ENCODE assay signal across 10 mouse cellular contexts in the genomic region with DNA sequence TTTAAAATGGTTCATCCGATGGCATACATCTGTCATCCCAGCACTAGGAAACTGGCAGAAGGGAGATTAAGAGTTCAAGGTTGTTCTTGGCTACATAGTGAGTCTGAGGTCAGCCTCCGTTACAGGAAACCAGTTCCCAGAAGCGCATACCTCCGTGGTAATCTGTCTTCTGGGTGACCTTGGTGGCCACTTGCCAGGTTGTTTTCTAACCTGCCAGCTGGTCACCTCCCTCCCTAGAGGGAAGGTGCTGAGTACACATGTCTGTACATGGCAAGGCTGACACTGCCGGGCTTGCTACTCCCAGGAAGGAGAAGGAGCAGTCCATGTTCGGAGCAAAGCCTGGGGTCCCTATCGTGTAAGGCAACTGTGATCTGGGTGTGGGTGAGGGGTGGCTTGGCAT. TPM values are rescaled to one million over a fixed set of nuclear protein-coding genes. Genes with fewer than 3 reads are reported as not detected.
DNase-seq lines count a peak whose midpoint lies in the region; ATAC-seq lines count a peak whose summit lies in the region.
"Had no signal": no experiment of that assay in that cellular context is flagged by ENCODE, and none has a peak within 500 bp of the region (broad histone marks: within the 10 kb centered on the region; RNA-seq: fewer than 3 reads in every experiment).

No protein-coding gene starts in this region.

- H3K27ac ChIP-seq in forebrain, embryonic 14.5 days (ENCODE audit: low read depth, low read length): no peak overlapping the region
- H3K27ac ChIP-seq: liver, embryonic 12.5 days had no signal

- no peak overlapping the region for H3K4me3 ChIP-seq in forebrain, embryonic 14.5 days (ENCODE audit: low read depth, low read length)
- H3K4me3 ChIP-seq: liver, embryonic 12.5 days had no signal

- WGBS in forebrain, embryonic 14.5 days: 77% methylated on average over 7 of the region's 7 CpGs

- no peak for ATAC-seq in forebrain, embryonic 14.5 days
- ATAC-seq: liver, embryonic 12.5 days had no signal

- H3K27me3 ChIP-seq in forebrain, embryonic 14.5 days (replicated peaks; ENCODE audit: control insufficient read depth, insufficient read depth, low read length): no peaks in the 10 kb centered on the region

- H3K36me3 ChIP-seq in forebrain, embryonic 14.5 days (ENCODE audit: control insufficient read depth, insufficient read depth, low read length): no peaks in the 10 kb centered on the region
- H3K36me3 ChIP-seq: liver, embryonic 12.5 days had no signal

- 0 out of 2 replicates have a peak, but pooled peaks cover 3% of the 10 kb centered on the region for H3K4me1 ChIP-seq in forebrain, embryonic 14.5 days (ENCODE audit: control insufficient read depth, insufficient read depth, low read length)

- H3K4me2 ChIP-seq in forebrain, embryonic 14.5 days (ENCODE audit: low read length): no peak overlapping the region
- H3K4me2 ChIP-seq: liver, embryonic 12.5 days had no signal

- H3K9ac ChIP-seq in forebrain, embryonic 14.5 days (ENCODE audit: low read length): no peak overlapping the region
- H3K9ac ChIP-seq: liver, embryonic 12.5 days had no signal

- DNase-seq in cerebellum, adult 18-20 months: peak; percentile 25 to 26
- DNase-seq in cerebellum, adult 8-10 months: no peak
- peak; percentile 49 for DNase-seq in 3T3-L1 (ENCODE audit: low read depth, low spot score)
- peak; percentile 61 for DNase-seq in gastrocnemius, postnatal 25 days
- DNase-seq in kidney, postnatal 36 days: peak; percentile 78 to 81
- no peak for DNase-seq in thymus, postnatal 4 days
- DNase-seq in left cerebral cortex, adult 8-10 months (ENCODE audit: low spot score in 2 of 2): no peak
- no peak for DNase-seq in forebrain, embryonic 14.5 days (ENCODE audit: low spot score)

- H3K9me3 ChIP-seq in forebrain, embryonic 14.5 days (replicated peaks; ENCODE audit: control insufficient read depth, low read length): no peaks in the 10 kb centered on the region
- H3K9me3 ChIP-seq: liver, embryonic 12.5 days had no signal

RNA-seq across cellular contexts. Expression of a gene that starts 16.6 kb away (rescaled TPM):
- not detected for total RNA-seq in gastrocnemius, postnatal 25 days (2021)
- total RNA-seq in left cerebral cortex, adult 8-10 months (2022): 1 to 10 TPM in 3 of 4 experiments, under 1 TPM in 1; 0.91 to 1.4 (median 1.1) TPM
- polyA plus RNA-seq in forebrain, embryonic 14.5 days (2014; fragmentation: Nextera tagmentation; extraction: Ambion mirVana): not detected in 2 replicates
- total RNA-seq: neutrophil, adult 5-6 weeks had no signal
- polyA plus RNA-seq: liver, embryonic 12.5 days had no signal

RNA-seq across cellular contexts. Expression of a gene that starts 40.3 kb away (rescaled TPM):
- not detected for total RNA-seq in gastrocnemius, postnatal 25 days (2021)
- total RNA-seq in left cerebral cortex, adult 8-10 months (2022): 10 to 100 TPM; 10.5 to 12.1 (median 10.8) TPM
- 0.50 and 0.62 TPM in 2 replicates for polyA plus RNA-seq in forebrain, embryonic 14.5 days (2014; fragmentation: Nextera tagmentation; extraction: Ambion mirVana)

Comparison
In these comparisons a context has a peak if more than half of its experiments do, and no peak if none do; other contexts are left out.
1. DNase-seq: peak in cerebellum, adult 18-20 months (2 of 2), 3T3-L1 (single experiment), gastrocnemius, postnatal 25 days (single experiment) and kidney, postnatal 36 days (2 of 2); none in cerebellum, adult 8-10 months (single experiment), thymus, postnatal 4 days (single experiment), left cerebral cortex, adult 8-10 months (0 of 2) and forebrain, embryonic 14.5 days (single experiment).
2. RNA of a gene that starts 40.3 kb away (total RNA-seq): 10.5 to 12.1 TPM in left cerebral cortex, adult 8-10 months; not detected in gastrocnemius, postnatal 25 days; every median in the first group is over 10 times any median in the second.